Comparison of ENCODE assay signal across 16 mouse cellular contexts in genomic region chr17:26894342-26894741, GRCm38 (mm10). TPM values are rescaled to one million over a fixed set of nuclear protein-coding genes. Genes with fewer than 3 reads are reported as not detected.
DNase-seq lines count a peak whose midpoint lies in the region; ATAC-seq and TF ChIP-seq lines count a peak whose summit lies in the region.
"Had no signal": no experiment of that assay in that cellular context is flagged by ENCODE, and none has a peak within 500 bp of the region (broad histone marks: within the 10 kb centered on the region; RNA-seq: fewer than 3 reads in every experiment).

No protein-coding gene starts in this region.

- no peak overlapping the region for H3K4me2 ChIP-seq in heart, embryonic 13.5 days
- H3K4me2 ChIP-seq in lung, postnatal 0 days (replicated peaks; ENCODE audit: low read depth, low read length) = no peak overlapping the region

- 70% methylated on average over 6 of the region's 6 CpGs for WGBS in heart, embryonic 13.5 days
- 76% methylated on average over 6 of the region's 6 CpGs for WGBS in lung, postnatal 0 days
- 76% methylated on average over 6 of the region's 6 CpGs for WGBS in lung, adult 2 months

- H3K36me3 ChIP-seq in heart, embryonic 13.5 days = no peaks in the 10 kb centered on the region
- H3K36me3 ChIP-seq in lung, postnatal 0 days (ENCODE audit: insufficient read depth, low read length) = no peaks in the 10 kb centered on the region

- no peak for DNase-seq in heart, postnatal 10 days
- DNase-seq in lung, postnatal 0 days (ENCODE audit: low spot score) = no peak
- DNase-seq in lung, adult 2 months = no peak
- DNase-seq in brain, adult 2 months (ENCODE audit: low read depth, low spot score) = peak; percentile 82
- DNase-seq in layer of hippocampus, adult 8-10 months (ENCODE audit: low spot score in 2 of 2) = peak; percentile 50 to 55
- no peak for DNase-seq in gastrocnemius, adult 2 months
- DNase-seq in kidney, postnatal 36 days = no peak
- DNase-seq: adrenal gland, postnatal 14 days; cerebellum, adult 11 months; liver had no signal

- H3K9me3 ChIP-seq in heart, embryonic 13.5 days = no peaks in the 10 kb centered on the region; the same call in 1 of the 2 replicates
- no peaks in the 10 kb centered on the region for H3K9me3 ChIP-seq in lung, postnatal 0 days (ENCODE audit: low read length)

- no peak for TF ChIP-seq CTCF in lung, postnatal 0 days (IDR thresholded peaks at IDR 0.05)
- TF ChIP-seq CTCF in lung, adult 2 months (IDR thresholded peaks at IDR 0.05; ENCODE audit: insufficient read depth, low read length) = no peak
- TF ChIP-seq CTCF in gastrocnemius, adult 2 months (IDR thresholded peaks at IDR 0.05) = no peak

- no peak for TF ChIP-seq POLR2A in lung, adult 2 months (IDR thresholded peaks at IDR 0.05; ENCODE audit: borderline replicate concordance, extremely low read depth, low read depth, low read length)

- H3K4me3 ChIP-seq in heart, embryonic 13.5 days = no peak overlapping the region
- no peak overlapping the region for H3K4me3 ChIP-seq in lung, postnatal 0 days (ENCODE audit: low read depth, low read length)
- no peak overlapping the region for H3K4me3 ChIP-seq in lung, adult 2 months (replicated peaks; ENCODE audit: extremely low read depth, low read depth, low read length)
- H3K4me3 ChIP-seq in gastrocnemius, adult 2 months = no peak overlapping the region

- no peaks in the 10 kb centered on the region for H3K27me3 ChIP-seq in heart, embryonic 13.5 days (replicated peaks)
- H3K27me3 ChIP-seq in lung, postnatal 0 days (replicated peaks; ENCODE audit: insufficient read depth, low read length) = no peaks in the 10 kb centered on the region
- H3K27me3 ChIP-seq: CH12.LX had no signal

- no peak for ATAC-seq in heart, embryonic 13.5 days (ENCODE audit: extremely low read depth, insufficient number of reproducible peaks, low FRiP score, low TSS enrichment)
- ATAC-seq in lung, postnatal 0 days = peak; percentile 47

- no peak for TF ChIP-seq EP300 in lung, postnatal 0 days (IDR thresholded peaks at IDR 0.05)

- intact Hi-C loops in heart, postnatal 10 days (cut with DNase I) = no loop called here
- intact Hi-C loops in gastrocnemius, adult 2 months (cut with DNase I) = no loop called here

- peaks cover 55% of the 10 kb centered on the region for H3K4me1 ChIP-seq in heart, embryonic 13.5 days
- H3K4me1 ChIP-seq in lung, postnatal 0 days (ENCODE audit: insufficient read depth, low read depth, low read length) = no peaks in the 10 kb centered on the region
- no peaks in the 10 kb centered on the region for H3K4me1 ChIP-seq in lung, adult 2 months (ENCODE audit: control insufficient read depth, insufficient read depth, low read length)

- peak overlapping the region; percentile 96 for H3K27ac ChIP-seq in heart, embryonic 13.5 days (replicated peaks)
- no peak overlapping the region for H3K27ac ChIP-seq in lung, postnatal 0 days (ENCODE audit: low read length)
- no peak overlapping the region for H3K27ac ChIP-seq in gastrocnemius, adult 2 months
- H3K27ac ChIP-seq: stomach, postnatal 0 days had no signal

- no peak overlapping the region for H3K9ac ChIP-seq in heart, embryonic 13.5 days
- no peak overlapping the region for H3K9ac ChIP-seq in lung, postnatal 0 days (replicated peaks; ENCODE audit: low read depth)

RNA-seq across cellular contexts. Expression of gene Kifc5b, which starts 22.5 kb away (rescaled TPM):
- 6.3 and 7.0 TPM in 2 replicates for polyA plus RNA-seq in heart, embryonic 13.5 days (2015; fragmentation: Nextera tagmentation; extraction: Ambion mirVana)
- 1 to 10 TPM; 3.9 to 4.1 TPM for total RNA-seq in heart, postnatal 10 days (2021)
- polyA plus RNA-seq in lung, postnatal 0 days (2015; fragmentation: Nextera tagmentation; extraction: Ambion mirVana) = 0.35 and 0.44 TPM in 2 replicates
- polyA plus RNA-seq in lung, adult 2 months (2012; rRNA removed) = 1.5 and 1.8 TPM in 2 replicates
- total RNA-seq in layer of hippocampus, adult 8-10 months (2022) = 1 to 10 TPM; 2.5 to 7.4 (median 4.2) TPM
- total RNA-seq in gastrocnemius, adult 2 months (2021) = under 1 TPM; 0.18 to 0.64 TPM

RNA-seq across cellular contexts. Expression of gene Phf1, which starts 38.5 kb away (rescaled TPM):
- polyA plus RNA-seq in heart, embryonic 13.5 days (2015; fragmentation: Nextera tagmentation; extraction: Ambion mirVana) = 8.4 and 9.2 TPM in 2 replicates
- total RNA-seq in heart, postnatal 10 days (2021) = 10 to 100 TPM; 10.1 to 12.4 TPM
- polyA plus RNA-seq in lung, postnatal 0 days (2015; fragmentation: Nextera tagmentation; extraction: Ambion mirVana) = 15.2 and 16.2 TPM in 2 replicates
- 101 and 114 TPM in 2 replicates for polyA plus RNA-seq in lung, adult 2 months (2012; rRNA removed)
- total RNA-seq in layer of hippocampus, adult 8-10 months (2022) = 10 to 100 TPM; 37.0 to 40.3 (median 37.5) TPM
- 10 to 100 TPM in 1 of 2 experiments, 1 to 10 TPM in 1; 9.2 to 10.7 TPM for total RNA-seq in gastrocnemius, adult 2 months (2021)

RNA-seq across cellular contexts. Expression of gene Cuta, which starts 45.0 kb away (rescaled TPM):
- polyA plus RNA-seq in heart, embryonic 13.5 days (2015; fragmentation: Nextera tagmentation; extraction: Ambion mirVana) = 152 and 169 TPM in 2 replicates
- 100 to 1,000 TPM; 102 to 105 TPM for total RNA-seq in heart, postnatal 10 days (2021)
- polyA plus RNA-seq in lung, postnatal 0 days (2015; fragmentation: Nextera tagmentation; extraction: Ambion mirVana) = 179 and 180 TPM in 2 replicates
- 129 and 145 TPM in 2 replicates for polyA plus RNA-seq in lung, adult 2 months (2012; rRNA removed)
- 10 to 100 TPM; 90.0 to 96.1 (median 92.0) TPM for total RNA-seq in layer of hippocampus, adult 8-10 months (2022)
- 100 to 1,000 TPM in 1 of 2 experiments, 10 to 100 TPM in 1; 93.8 to 104 TPM for total RNA-seq in gastrocnemius, adult 2 months (2021)

RNA-seq across cellular contexts. Expression of gene Syngap1, which starts 46.7 kb away (rescaled TPM):
- 1.3 and 2.0 TPM in 2 replicates for polyA plus RNA-seq in heart, embryonic 13.5 days (2015; fragmentation: Nextera tagmentation; extraction: Ambion mirVana)
- 10 to 100 TPM in 1 of 2 experiments, 1 to 10 TPM in 1; 9.3 to 10.8 TPM for total RNA-seq in heart, postnatal 10 days (2021)
- 1.0 and 1.4 TPM in 2 replicates for polyA plus RNA-seq in lung, postnatal 0 days (2015; fragmentation: Nextera tagmentation; extraction: Ambion mirVana)
- polyA plus RNA-seq in lung, adult 2 months (2012; rRNA removed) = 31.3 and 32.8 TPM in 2 replicates
- 100 to 1,000 TPM; 353 to 466 (median 403) TPM for total RNA-seq in layer of hippocampus, adult 8-10 months (2022)
- total RNA-seq in gastrocnemius, adult 2 months (2021) = 1 to 10 TPM; 3.0 to 3.5 TPM

RNA-seq across cellular contexts. Expression of gene Nkx2-5, which starts 49.5 kb away (rescaled TPM):
- polyA plus RNA-seq in heart, embryonic 13.5 days (2015; fragmentation: Nextera tagmentation; extraction: Ambion mirVana) = 136 and 142 TPM in 2 replicates
- total RNA-seq in heart, postnatal 10 days (2021) = 10 to 100 TPM; 77.5 to 93.1 TPM
- 0.38 and 1.2 TPM in 2 replicates for polyA plus RNA-seq in lung, postnatal 0 days (2015; fragmentation: Nextera tagmentation; extraction: Ambion mirVana)
- polyA plus RNA-seq in lung, adult 2 months (2012; rRNA removed) = 1.8 and 2.4 TPM in 2 replicates
- total RNA-seq in layer of hippocampus, adult 8-10 months (2022) = not detected
- not detected for total RNA-seq in gastrocnemius, adult 2 months (2021)
- total RNA-seq: adrenal gland, postnatal 14 days; CH12.LX; gastrocnemius, adult 18-20 months; megakaryocyte-erythroid progenitor cell, adult 5-6 weeks had no signal
- polyA plus RNA-seq: kidney, embryonic 16.5 days had no signal

Comparison
In these comparisons a context has a peak if more than half of its experiments do, and no peak if none do; other contexts are left out.
1. DNase-seq: peak in brain, adult 2 months (single experiment) and layer of hippocampus, adult 8-10 months (2 of 2); none in heart, postnatal 10 days (0 of 2), lung, postnatal 0 days (single experiment), lung, adult 2 months (single experiment), gastrocnemius, adult 2 months (single experiment) and kidney, postnatal 36 days (0 of 2).